Mouse (Mus musculus): ENCODE measurements around the gene Olfr1440.

- TF ChIP-seq CTCF (IDR thresholded peaks at IDR 0.05): no peak
- no peak for TF ChIP-seq EP300 (IDR thresholded peaks at IDR 0.05; ENCODE audit: insufficient read depth, low read depth, low read length)
- TF ChIP-seq POLR2A (IDR thresholded peaks at IDR 0.05; ENCODE audit: insufficient read depth, low read depth, low read length): no peak
Measured at GRCm38 (mm10) chr19:12445014-12445413, 57.9 kb downstream of the Olfr1440 start.

All from heart, adult 2 months (tissue).